Mouse (Mus musculus) MEL (cell line): ENCODE results near the gene Slc26a9. TPM values are rescaled to one million over a fixed set of nuclear protein-coding genes. Genes with fewer than 3 reads are reported as not detected.

Experiments
- DNase-seq: peaks from one replicate; pipeline ENCODE4 v3.0.0; 2011; ENCODE audit warnings: low read depth, low spot score
- H3K27ac ChIP-seq: 2 replicates; pipeline ENCODE4 v1.5.1; 2012; ENCODE audit warnings: low read depth, mild to moderate bottlenecking, control low read depth, low read length, moderate library complexity; ENCODE audit not compliant: control insufficient read depth
- H3K27me3 ChIP-seq, 2 experiments: fragments of 150-350 bp in 1 of 2; sonication (generic) in 1 of 2; 2 replicates each; pipeline ENCODE4 v1.6.1; 2012; ENCODE audit warnings: low read length in 2 of 2, mild to moderate bottlenecking in 2 of 2, improper control_type of control experiment in 1 of 2, moderate library complexity in 1 of 2; ENCODE audit not compliant: insufficient read depth in 2 of 2, control insufficient read depth in 1 of 2
- H3K36me3 ChIP-seq, 2 experiments: 2 replicates each; pipeline ENCODE4 v1.6.1; 2012 to 2014; ENCODE audit warnings: low read length in 2 of 2, improper control_type of control experiment in 1 of 2, inconsistent platforms in 1 of 2, mild to moderate bottlenecking in 1 of 2; ENCODE audit not compliant: insufficient read depth in 2 of 2, control insufficient read depth in 1 of 2
- H3K4me1 ChIP-seq, 2 experiments: fragments of 150-350 bp in 1 of 2; sonication (generic) in 1 of 2; 2 replicates each; pipeline ENCODE4 v1.6.1; 2012; ENCODE audit warnings: low read length in 2 of 2, improper control_type of control experiment in 1 of 2, mild to moderate bottlenecking in 1 of 2; ENCODE audit not compliant: insufficient read depth in 2 of 2, control insufficient read depth in 1 of 2
- H3K4me3 ChIP-seq, 2 experiments: fragments of 150-350 bp in 1 of 2; sonication (generic) in 1 of 2; 2 replicates each; pipeline ENCODE4 v1.5.1; 2012; ENCODE audit warnings: low read depth in 2 of 2, low read length in 2 of 2, mild to moderate bottlenecking in 2 of 2, moderate library complexity in 2 of 2, control low read depth in 1 of 2, improper control_type of control experiment in 1 of 2; ENCODE audit not compliant: control insufficient read depth in 1 of 2, insufficient read depth in 1 of 2
- H3K79me2 ChIP-seq: 2 replicates; pipeline ENCODE4 v1.6.1; 2012; ENCODE audit warnings: mild to moderate bottlenecking, low read length, moderate library complexity; ENCODE audit not compliant: control insufficient read depth, poor library complexity, insufficient read depth
- H3K9ac ChIP-seq: 2 replicates; pipeline ENCODE4 v1.6.1; 2012; ENCODE audit warnings: low read depth, mild to moderate bottlenecking, control low read depth, low read length, moderate library complexity; ENCODE audit not compliant: control insufficient read depth, poor library complexity, severe bottlenecking
- H3K9me3 ChIP-seq: fragments of 150-350 bp; sonication (generic); replicated peaks from 2 replicates; pipeline ENCODE4 v1.6.1; 2012; ENCODE audit warnings: mild to moderate bottlenecking, low read length, improper control_type of control experiment, moderate library complexity; ENCODE audit not compliant: insufficient read depth
- BHLHE40 ChIP-seq: IDR thresholded peaks from 2 replicates; pipeline ENCODE4 v1.6.1; 2012; ENCODE audit warnings: low read depth, mild to moderate bottlenecking, inconsistent platforms, low read length, improper control_type of control experiment, borderline replicate concordance
- CTCF ChIP-seq, 3 experiments: IDR thresholded peaks in 2 of 3; conservative IDR thresholded peaks in 1 of 3; 2 replicates each; pipeline ENCODE4 v1.5.1; 2011 to 2012; ENCODE audit warnings: low read length in 3 of 3, low read depth in 2 of 3, mild to moderate bottlenecking in 2 of 3, improper control_type of control experiment in 1 of 3, inconsistent platforms in 1 of 3, mixed read lengths in 1 of 3, moderate library complexity in 1 of 3; ENCODE audit not compliant: control insufficient read depth in 1 of 3, insufficient read depth in 1 of 3, poor library complexity in 1 of 3, severe bottlenecking in 1 of 3
- E2F4 ChIP-seq: IDR thresholded peaks from 2 replicates; pipeline ENCODE4 v1.6.1; 2011; ENCODE audit warnings: low read depth, low read length, improper control_type of control experiment, borderline replicate concordance
- ELF1 ChIP-seq: IDR thresholded peaks from 2 replicates; pipeline ENCODE4 v1.6.1; 2014; ENCODE audit warnings: low read depth, mild to moderate bottlenecking, inconsistent platforms, low read length, improper control_type of control experiment, moderate library complexity
- EP300 ChIP-seq, 2 experiments: IDR thresholded peaks; 2 replicates each; pipeline ENCODE4 v1.6.1; 2011; ENCODE audit warnings: improper control_type of control experiment in 2 of 2, low read length in 2 of 2, low read depth in 1 of 2, mild to moderate bottlenecking in 1 of 2
- GATA1 ChIP-seq: IDR thresholded peaks from 2 replicates; pipeline ENCODE4 v1.6.1; 2011; ENCODE audit warnings: low read depth, low read length, improper control_type of control experiment
- HCFC1 ChIP-seq: IDR thresholded peaks from 2 replicates; pipeline ENCODE4 v1.6.1; 2012; ENCODE audit warnings: low read depth, mild to moderate bottlenecking, inconsistent platforms, low read length, improper control_type of control experiment, moderate library complexity
- KAT2A ChIP-seq: conservative IDR thresholded peaks from 2 replicates; pipeline ENCODE4 v1.6.1; 2012; ENCODE audit warnings: low read depth, low read length, improper control_type of control experiment, inconsistent platforms
- MAX ChIP-seq: IDR thresholded peaks from 2 replicates; pipeline ENCODE4 v1.6.1; 2011; ENCODE audit warnings: low read length, improper control_type of control experiment
- MYB ChIP-seq: IDR thresholded peaks from 2 replicates; pipeline ENCODE4 v1.6.1; 2011; ENCODE audit warnings: mild to moderate bottlenecking, low read depth, low read length, improper control_type of control experiment
- MYC ChIP-seq: IDR thresholded peaks from 2 replicates; pipeline ENCODE4 v1.6.1; 2011; ENCODE audit warnings: low read depth, mild to moderate bottlenecking, low read length, improper control_type of control experiment, moderate library complexity
- NELFE ChIP-seq: IDR thresholded peaks from 2 replicates; pipeline ENCODE4 v1.6.1; 2011; ENCODE audit warnings: low read depth, low read length, improper control_type of control experiment
- RAD21 ChIP-seq: IDR thresholded peaks from 2 replicates; pipeline ENCODE4 v1.6.1; 2011; ENCODE audit warnings: mild to moderate bottlenecking, low read depth, low read length, improper control_type of control experiment
- SIN3A ChIP-seq: IDR thresholded peaks from 2 replicates; pipeline ENCODE4 v1.6.1; 2012; ENCODE audit warnings: low read length, improper control_type of control experiment, inconsistent platforms
- SMC3 ChIP-seq: IDR thresholded peaks from 2 replicates; pipeline ENCODE4 v1.6.1; 2011; ENCODE audit warnings: low read depth, low read length, improper control_type of control experiment
- TAL1 ChIP-seq: IDR thresholded peaks from 2 replicates; pipeline ENCODE4 v1.6.1; 2012; ENCODE audit warnings: mild to moderate bottlenecking, inconsistent platforms, low read length, moderate library complexity, mixed read lengths
- TCF12 ChIP-seq: IDR thresholded peaks from 2 replicates; pipeline ENCODE4 v1.6.1; 2014; ENCODE audit warnings: low read depth, mild to moderate bottlenecking, inconsistent platforms, low read length, improper control_type of control experiment, moderate library complexity
- USF1 ChIP-seq: IDR thresholded peaks from 2 replicates; pipeline ENCODE4 v1.6.1; 2014; ENCODE audit warnings: low read depth, mild to moderate bottlenecking, inconsistent platforms, low read length, improper control_type of control experiment, moderate library complexity
- polyA plus RNA-seq, 2 experiments: library from polyadenylated mRNA; stranded (reverse) in 1 of 2; unstranded in 1 of 2; fragments of >175 nt in 1 of 2; fragments of >200 nt in 1 of 2; gene quantifications; 2 replicates each; pipeline versions ENCODE4 v1.2.1 to v1.2.4; 2012; ENCODE audit warnings: low replicate concordance in 2 of 2, low read depth in 1 of 2; ENCODE audit not compliant: insufficient read length in 2 of 2, insufficient read depth in 1 of 2, missing spikeins in 1 of 2
- total RNA-seq: library from RNA; depleted of rRNA; stranded (reverse); fragments of 300-350 nt; gene quantifications from 2 replicates; pipeline ENCODE4 v1.2.3, GENCODE M21; 2012

Gene Slc26a9
- total and polyA plus RNA-seq, 3 experiments, result 0.04 TPM; not detected in 2

GRCm38 (mm10) chr1:131721989-131722388, 21.8 kb upstream of the Slc26a9 start:
- Histone ChIP-seq H3K27ac (no peak overlapping the region), H3K27me3 (peaks cover 7 to 12% of the 10 kb centered on the region in 2 experiments; a peak in 3 of 4 replicates), H3K79me2 (no peaks in the 10 kb centered on the region), H3K9ac (no peak overlapping the region), H3K4me3 (no peak overlapping the region), H3K4me1 (no peaks in the 10 kb centered on the region), H3K9me3 (no peaks in the 10 kb centered on the region), H3K36me3 (no peaks in the 10 kb centered on the region)
- TF ChIP-seq CTCF (IDR thresholded peaks at IDR 0.05 in 2 of 3, conservative IDR thresholded peaks at IDR 0.05 in 1 of 3; ENCODE audit: control insufficient read depth in 1 of 3, insufficient read depth in 1 of 3, low read depth in 2 of 3, low read length in 3 of 3, poor library complexity in 1 of 3, severe bottlenecking in 1 of 3) (no peak), USF1 (no peak), SMC3 (no peak), GATA1 (no peak), NELFE (no peak), E2F4 (no peak)
- DNase-seq, result no peak

GRCm38 (mm10) chr1:131723549-131723948, 20.3 kb upstream of the Slc26a9 start:
- H3K36me3 ChIP-seq, result no peaks in the 10 kb centered on the region
- no peaks in the 10 kb centered on the region for H3K4me1 ChIP-seq
- H3K9me3 ChIP-seq, result no peaks in the 10 kb centered on the region
- no peak overlapping the region for H3K9ac ChIP-seq
- no peak overlapping the region for H3K27ac ChIP-seq
- TF ChIP-seq HCFC1, result no peak
- TF ChIP-seq TAL1, result no peak
- no peak for TF ChIP-seq MYB
- TF ChIP-seq SIN3A, result no peak
- no peak for TF ChIP-seq EP300 (IDR thresholded peaks at IDR 0.05; ENCODE audit: low read depth in 1 of 2, low read length in 2 of 2)
- no peak for TF ChIP-seq ELF1
- TF ChIP-seq USF1, result no peak
- no peak for TF ChIP-seq MYC
- TF ChIP-seq E2F4, result no peak
- no peak for TF ChIP-seq RAD21
- TF ChIP-seq KAT2A, result no peak
- TF ChIP-seq TCF12, result no peak
- TF ChIP-seq CTCF (IDR thresholded peaks at IDR 0.05 in 2 of 3, conservative IDR thresholded peaks at IDR 0.05 in 1 of 3; ENCODE audit: control insufficient read depth in 1 of 3, insufficient read depth in 1 of 3, low read depth in 2 of 3, low read length in 3 of 3, poor library complexity in 1 of 3, severe bottlenecking in 1 of 3), result no peak
- no peak for TF ChIP-seq BHLHE40
- no peak for TF ChIP-seq NELFE
- TF ChIP-seq MAX, result no peak
- DNase-seq, result no peak
- no peaks in the 10 kb centered on the region for H3K79me2 ChIP-seq
- H3K27me3 ChIP-seq, result peaks cover 7 to 12% of the 10 kb centered on the region in 2 experiments; a peak in 3 of 4 replicates
- H3K4me3 ChIP-seq, result no peak overlapping the region
